In the genomic region with DNA sequence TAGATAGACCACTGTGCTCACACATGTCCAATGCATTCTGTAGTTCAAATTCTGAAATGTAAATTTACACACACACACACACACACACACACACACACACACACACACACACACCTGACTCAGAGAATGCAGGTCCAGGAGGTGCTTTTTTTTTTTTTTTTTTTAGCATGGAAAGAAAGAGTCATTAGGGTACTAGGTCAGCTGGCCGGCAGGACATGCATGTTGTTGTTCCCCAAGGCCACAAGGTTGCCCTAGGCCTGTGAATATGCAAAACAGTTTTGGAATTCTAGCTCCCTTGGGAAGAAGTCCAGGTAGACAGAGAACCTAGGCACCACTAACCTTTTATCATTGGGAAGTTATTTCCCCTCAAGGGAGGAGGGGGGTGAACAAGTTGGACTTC, we compare ENCODE assay signal across 1 mouse cellular context.
TF ChIP-seq lines count a peak whose summit lies in the region.

No protein-coding gene starts in this region.

TF ChIP-seq in CH12.LX, 34 proteins besides CTCF, POLR2A, EP300 and RAD21 (continued from another document):
- TF ChIP-seq CHD2 (IDR thresholded peaks at IDR 0.05; ENCODE audit: low read length) (peak; percentile 74), NELFE (IDR thresholded peaks at IDR 0.05; ENCODE audit: low read depth, low read length) (0 out of 2 replicates have a peak, but pooled peaks have one; percentile 28), MAZ (IDR thresholded peaks at IDR 0.05; ENCODE audit: low read depth, low read length) (0 out of 2 replicates have a peak, but pooled peaks have one; percentile 49), BHLHE40 (IDR thresholded peaks at IDR 0.05; ENCODE audit: low read depth, low read length) (peak; percentile 86), MYC (IDR thresholded peaks at IDR 0.05; ENCODE audit: low read depth, low read length) (0 out of 2 replicates have a peak, but pooled peaks have one; percentile 4), MEF2A (IDR thresholded peaks at IDR 0.05; ENCODE audit: borderline replicate concordance, low read depth, low read length) (peak; percentile 85), ZNF384 (IDR thresholded peaks at IDR 0.05; ENCODE audit: low read depth, low read length) (peak; percentile 98), ETS1 (conservative IDR thresholded peaks at IDR 0.05; ENCODE audit: low read depth, low read length) (peak; percentile 94), PAX5 (IDR thresholded peaks at IDR 0.05; ENCODE audit: low read length) (no peak), CHD1 (IDR thresholded peaks at IDR 0.05; ENCODE audit: low read depth, low read length) (peak; percentile 76; the same call in 1 of the 2 replicates), SIN3A (IDR thresholded peaks at IDR 0.05; ENCODE audit: low read length) (peak; percentile 80; the same call in 1 of the 2 replicates), NRF1 (IDR thresholded peaks at IDR 0.05; ENCODE audit: low read depth, low read length) (no peak), JUN (IDR thresholded peaks at IDR 0.05; ENCODE audit: insufficient read depth, low read depth, low read length) (peak; percentile 91), JUND (conservative IDR thresholded peaks at IDR 0.05; ENCODE audit: low read depth, low read length) (peak; percentile 86), SMC3 (IDR thresholded peaks at IDR 0.05; ENCODE audit: low read depth, low read length) (no peak; the same call in 1 of the 2 replicates), ELF1 (IDR thresholded peaks at IDR 0.05; ENCODE audit: low read depth, low read length) (no peak)
TF ChIP-seq in CH12.LX: peak in this region for 17.
